Mouse (Mus musculus): Measurements from ENCODE around the gene Emilin3. TPM values are rescaled to one million over a fixed set of nuclear protein-coding genes. Genes with fewer than 3 reads are reported as not detected.

Emilin3 gene
- polyA plus RNA-seq, 1 experiment from 2014 or later: not detected

- Histone ChIP-seq H3K4me1 (ENCODE audit: insufficient read depth) (0 out of 2 replicates have a peak, but pooled peaks cover 4% of the 10 kb centered on the region), H3K4me3 (ENCODE audit: low read depth, low read length) (no peak overlapping the region), H3K27me3 (ENCODE audit: insufficient read depth, low read length) (peaks cover 34% of the 10 kb centered on the region), H3K9ac (replicated peaks) (no peak overlapping the region), H3K9me3 (ENCODE audit: low read length) (no peaks in the 10 kb centered on the region), H3K4me2 (ENCODE audit: low read depth, low read length) (no peak overlapping the region), H3K36me3 (replicated peaks; ENCODE audit: insufficient read depth, low read length) (no peaks in the 10 kb centered on the region), H3K27ac (ENCODE audit: low read depth) (no peak overlapping the region)
- WGBS (ENCODE audit: insufficient replicate concordance): 71% methylated on average over 5 of the region's 5 CpGs
- ATAC-seq (no peak), DNase-seq (no peak)
- TF ChIP-seq CTCF (IDR thresholded peaks at IDR 0.05; ENCODE audit: low read depth): no peak
- TF ChIP-seq EP300 (IDR thresholded peaks at IDR 0.05; ENCODE audit: low read depth): no peak
These were observed 1.5 kb downstream of the Emilin3 start for GRCm38 (mm10) chr2:160910633-160911032.

- Histone ChIP-seq H3K4me2 (ENCODE audit: low read depth, low read length) (no peak overlapping the region), H3K27me3 (ENCODE audit: insufficient read depth, low read length) (peaks cover 31% of the 10 kb centered on the region), H3K27ac (ENCODE audit: low read depth) (no peak overlapping the region), H3K4me3 (ENCODE audit: low read depth, low read length) (no peak overlapping the region), H3K9me3 (ENCODE audit: low read length) (no peaks in the 10 kb centered on the region), H3K9ac (replicated peaks) (no peak overlapping the region), H3K4me1 (ENCODE audit: insufficient read depth) (0 out of 2 replicates have a peak, but pooled peaks cover 4% of the 10 kb centered on the region), H3K36me3 (replicated peaks; ENCODE audit: insufficient read depth, low read length) (no peaks in the 10 kb centered on the region)
- no peak for TF ChIP-seq CTCF (IDR thresholded peaks at IDR 0.05; ENCODE audit: low read depth)
- no peak for TF ChIP-seq EP300 (IDR thresholded peaks at IDR 0.05; ENCODE audit: low read depth)
- 53% methylated on average over 18 of the region's 18 CpGs for WGBS (ENCODE audit: insufficient replicate concordance)
- ATAC-seq (no peak), DNase-seq (peak; percentile 30)
These were observed 3.5 kb downstream of the Emilin3 start for GRCm38 (mm10) chr2:160908607-160909006.

- H3K9ac ChIP-seq (replicated peaks): no peak overlapping the region
- no peaks in the 10 kb centered on the region for H3K4me1 ChIP-seq (ENCODE audit: insufficient read depth)
- peaks cover 7% of the 10 kb centered on the region for H3K27me3 ChIP-seq (ENCODE audit: insufficient read depth, low read length)
- ATAC-seq: no peak
- no peak overlapping the region for H3K4me3 ChIP-seq (ENCODE audit: low read depth, low read length)
- H3K9me3 ChIP-seq (ENCODE audit: low read length): no peaks in the 10 kb centered on the region
- no peaks in the 10 kb centered on the region for H3K36me3 ChIP-seq (replicated peaks; ENCODE audit: insufficient read depth, low read length)
- no peak overlapping the region for H3K4me2 ChIP-seq (ENCODE audit: low read depth, low read length)
- no peak for DNase-seq
- H3K27ac ChIP-seq (ENCODE audit: low read depth): no peak overlapping the region
- 61% methylated on average over 5 of the region's 5 CpGs for WGBS (ENCODE audit: insufficient replicate concordance)
- TF ChIP-seq CTCF (IDR thresholded peaks at IDR 0.05; ENCODE audit: low read depth): no peak
These were observed 6.0 kb downstream of the Emilin3 start for GRCm38 (mm10) chr2:160906101-160906500.

GRCm38 (mm10) chr2:160905301-160905700 is 6.8 kb downstream of the Emilin3 start:
- H3K36me3 ChIP-seq (replicated peaks; ENCODE audit: insufficient read depth, low read length): no peaks in the 10 kb centered on the region
- no peaks in the 10 kb centered on the region for H3K9me3 ChIP-seq (ENCODE audit: low read length)
- H3K4me3 ChIP-seq (ENCODE audit: low read depth, low read length): no peak overlapping the region
- H3K9ac ChIP-seq (replicated peaks): no peak overlapping the region
- DNase-seq: no peak
- no peaks in the 10 kb centered on the region; the same call in 1 of the 2 replicates for H3K27me3 ChIP-seq (ENCODE audit: insufficient read depth, low read length)
- 88% methylated on average over 12 of the region's 12 CpGs for WGBS (ENCODE audit: insufficient replicate concordance)
- no peak for ATAC-seq
- TF ChIP-seq CTCF (IDR thresholded peaks at IDR 0.05; ENCODE audit: low read depth) (no peak), EP300 (IDR thresholded peaks at IDR 0.05; ENCODE audit: low read depth) (no peak)
- H3K4me1 ChIP-seq (ENCODE audit: insufficient read depth): no peaks in the 10 kb centered on the region
- no peak overlapping the region for H3K27ac ChIP-seq (ENCODE audit: low read depth)
- no peak overlapping the region for H3K4me2 ChIP-seq (ENCODE audit: low read depth, low read length)

GRCm38 (mm10) chr2:160901656-160902412 is 10.3 kb downstream of the Emilin3 start:
- H3K27me3 ChIP-seq (ENCODE audit: insufficient read depth, low read length): no peaks in the 10 kb centered on the region
- H3K36me3 ChIP-seq (replicated peaks; ENCODE audit: insufficient read depth, low read length): 0 out of 2 replicates have a peak, but pooled peaks cover 3% of the 10 kb centered on the region
- WGBS (ENCODE audit: insufficient replicate concordance): 58% methylated on average over 7 of the region's 7 CpGs
- TF ChIP-seq CTCF (IDR thresholded peaks at IDR 0.05; ENCODE audit: low read depth): no peak
- TF ChIP-seq EP300 (IDR thresholded peaks at IDR 0.05; ENCODE audit: low read depth): no peak
- no peaks in the 10 kb centered on the region for H3K4me1 ChIP-seq (ENCODE audit: insufficient read depth)
- ATAC-seq (no peak), DNase-seq (no peak)
- no peak overlapping the region for H3K4me3 ChIP-seq (ENCODE audit: low read depth, low read length)
- H3K9me3 ChIP-seq (ENCODE audit: low read length): no peaks in the 10 kb centered on the region
- no peak overlapping the region for H3K9ac ChIP-seq (replicated peaks)
- no peak overlapping the region for H3K27ac ChIP-seq (ENCODE audit: low read depth)
- no peak overlapping the region for H3K4me2 ChIP-seq (ENCODE audit: low read depth, low read length)

GRCm38 (mm10) chr2:160891697-160892096 is 20.4 kb downstream of the Emilin3 start:
- peaks cover 8% of the 10 kb centered on the region; the same call in 1 of the 2 replicates for H3K4me1 ChIP-seq (ENCODE audit: insufficient read depth)
- no peak overlapping the region for H3K4me2 ChIP-seq (ENCODE audit: low read depth, low read length)
- 80% methylated on average over 9 of the region's 9 CpGs for WGBS (ENCODE audit: insufficient replicate concordance)
- no peak overlapping the region for H3K4me3 ChIP-seq (ENCODE audit: low read depth, low read length)
- ATAC-seq (no peak), DNase-seq (no peak)
- H3K9ac ChIP-seq (replicated peaks): no peak overlapping the region
- no peak overlapping the region for H3K27ac ChIP-seq (ENCODE audit: low read depth)
- TF ChIP-seq EP300 (IDR thresholded peaks at IDR 0.05; ENCODE audit: low read depth) (no peak), CTCF (IDR thresholded peaks at IDR 0.05; ENCODE audit: low read depth) (no peak)
- H3K36me3 ChIP-seq (replicated peaks; ENCODE audit: insufficient read depth, low read length): no peaks in the 10 kb centered on the region
- H3K27me3 ChIP-seq (ENCODE audit: insufficient read depth, low read length): no peaks in the 10 kb centered on the region
- no peaks in the 10 kb centered on the region for H3K9me3 ChIP-seq (ENCODE audit: low read length)
